Mouse (Mus musculus) heart, adult 2 months (tissue): Measurements from ENCODE around the gene Arf3.

ENCODE experiments used
- CTCF ChIP-seq: fragments of 200-600 bp; IDR thresholded peaks from 2 replicates; pipeline ENCODE4 v1.8.1; 2022; ENCODE audit warnings: antibody characterized with exemption, mild to moderate bottlenecking, moderate library complexity
- EP300 ChIP-seq: fragments of 200-500 bp; IDR thresholded peaks from 2 replicates; pipeline ENCODE4 v1.6.1; 2011; ENCODE audit warnings: low read depth, low read length, control low read depth; ENCODE audit not compliant: insufficient read depth
- POLR2A ChIP-seq: fragments of 200-500 bp; IDR thresholded peaks from 2 replicates; pipeline ENCODE4 v1.6.1; 2011; ENCODE audit warnings: mild to moderate bottlenecking, low read depth, low read length, control low read depth; ENCODE audit not compliant: insufficient read depth

DNA sequence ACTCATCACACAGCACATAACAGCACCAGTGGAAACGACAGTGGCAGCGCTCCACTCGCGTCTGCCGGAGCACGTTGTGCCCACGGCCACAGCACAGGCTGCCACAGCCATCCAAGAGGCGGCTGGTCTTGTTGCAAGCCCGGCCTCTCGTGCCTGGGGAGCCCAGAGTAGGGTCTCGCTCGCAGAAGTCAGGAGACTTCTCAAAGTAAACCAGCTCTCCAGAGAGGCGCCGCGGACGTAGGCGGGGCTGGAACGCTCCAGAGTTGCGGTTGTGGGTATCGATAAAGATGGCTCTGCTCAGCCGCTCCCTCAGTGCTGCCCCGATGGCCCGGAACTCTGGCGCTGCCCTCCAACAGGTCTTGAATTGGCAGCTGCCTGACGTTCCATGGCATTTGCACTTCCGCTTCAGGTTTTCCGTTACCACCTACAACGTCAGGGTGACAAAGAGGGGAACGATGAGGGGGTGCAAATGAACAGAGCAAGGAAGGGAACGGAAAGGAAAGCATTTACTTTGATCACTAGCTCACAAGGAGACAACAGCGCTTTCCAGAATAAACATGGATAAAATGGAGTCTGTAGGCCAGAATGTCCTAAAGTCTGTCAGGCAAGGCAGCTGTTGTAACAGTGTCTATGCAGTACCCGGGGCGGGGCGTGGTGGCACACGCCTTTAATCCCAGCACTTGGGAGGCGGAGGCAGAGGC, 9.6 kb upstream of the Arf3 start:
- TF ChIP-seq POLR2A (no peak), CTCF (no peak), EP300 (no peak)
